Mouse (Mus musculus): ENCODE data around the gene Cog7.

DNA sequence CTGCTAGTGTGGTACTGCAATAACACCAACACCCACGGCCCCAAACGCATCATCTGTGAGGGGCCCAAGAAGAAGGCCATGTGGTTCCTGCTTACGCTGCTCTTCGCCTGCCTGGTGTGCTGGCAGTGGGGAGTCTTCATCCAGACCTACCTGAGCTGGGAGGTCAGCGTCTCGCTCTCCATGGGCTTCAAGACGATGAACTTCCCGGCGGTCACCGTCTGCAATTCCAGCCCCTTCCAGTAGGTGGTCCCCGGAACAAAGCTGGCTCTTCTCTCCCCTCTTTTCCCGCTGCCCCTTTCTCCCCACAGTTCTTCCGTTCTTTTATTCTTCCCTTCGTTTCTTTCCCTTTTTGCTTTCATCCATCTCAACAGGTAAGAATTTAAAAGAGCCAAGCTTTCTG, 82.2 kb downstream of the Cog7 start:
- TF ChIP-seq POLR2A (IDR thresholded peaks at IDR 0.05; ENCODE audit: low read depth, low read length): no peak
- peak; percentile 43; the same call in 1 of the 2 replicates for TF ChIP-seq CTCF (IDR thresholded peaks at IDR 0.05; ENCODE audit: extremely low read depth, insufficient read depth, insufficient read length, insufficient replicate concordance)

Data from spleen, adult 2 months (tissue).